Mouse (Mus musculus) limb, embryonic 13.5 days (tissue): ENCODE results near the gene Rpusd4. TPM values are rescaled to one million over a fixed set of nuclear protein-coding genes. Genes with fewer than 3 reads are reported as not detected.

Experiments used
- ATAC-seq: fragments of 200-750 bp; cut with Nextera tagmentation; 2 replicates; pipeline ENCODE4 v1.8.0; 2017; ENCODE audit warnings: low read depth, moderate number of reproducible peaks, moderate TSS enrichment; ENCODE audit not compliant: low FRiP score
- H3K27ac ChIP-seq: fragments of 300-500 bp; sonication (generic); 2 replicates; pipeline ENCODE4 v1.5.1; 2015; ENCODE audit warnings: inconsistent platforms, mild to moderate bottlenecking, moderate library complexity
- H3K27me3 ChIP-seq: fragments of 300-500 bp; sonication (generic); 2 replicates; pipeline ENCODE4 v1.6.1; 2015; ENCODE audit warnings: mild to moderate bottlenecking, inconsistent platforms
- H3K36me3 ChIP-seq: fragments of 300-500 bp; sonication (generic); 2 replicates; pipeline ENCODE4 v1.6.1; 2015; ENCODE audit warnings: inconsistent platforms, mild to moderate bottlenecking, moderate library complexity
- H3K4me1 ChIP-seq: fragments of 300-500 bp; sonication (generic); 2 replicates; pipeline ENCODE4 v1.6.1; 2015; ENCODE audit warnings: inconsistent platforms
- H3K4me2 ChIP-seq: fragments of 300-500 bp; sonication (generic); replicated peaks from 2 replicates; pipeline ENCODE4 v1.6.1; 2015; ENCODE audit warnings: inconsistent platforms, mild to moderate bottlenecking, moderate library complexity
- H3K4me3 ChIP-seq: fragments of 300-500 bp; sonication (generic); 2 replicates; pipeline ENCODE4 v1.5.1; 2015; ENCODE audit warnings: moderate library complexity, mild to moderate bottlenecking, inconsistent platforms
- H3K9ac ChIP-seq: fragments of 300-500 bp; sonication (generic); 2 replicates; pipeline ENCODE4 v1.6.1; 2015; ENCODE audit warnings: mild to moderate bottlenecking, inconsistent platforms
- H3K9me3 ChIP-seq: fragments of 300-500 bp; sonication (generic); 2 replicates; pipeline ENCODE4 v1.6.1; 2016; ENCODE audit warnings: inconsistent platforms
- WGBS: fragments of 180-500 bp; shearing (Covaris S2); methylation state at CpG from one replicate; pipeline ENCODE4 v1.1.7; 2015; 5-methylcytosine and 5-hydroxymethylcytosine counted together
- polyA plus RNA-seq: library from polyadenylated mRNA; unstranded; fragments of >200 nt; fragmentation: Nextera tagmentation; extraction: Ambion mirVana; gene quantifications from 2 replicates; pipeline ENCODE4 v1.2.1, GENCODE M21; 2015

The Rpusd4 gene
- polyA plus RNA-seq, 1 experiment from 2014 or later, result 29.6 TPM

GRCm38 (mm10) chr9:35290417-35290816 is 22.8 kb downstream of the Rpusd4 start:
- no peak overlapping the region for H3K27ac ChIP-seq
- H3K4me2 ChIP-seq, result no peak overlapping the region
- no peaks in the 10 kb centered on the region for H3K36me3 ChIP-seq
- 90% methylated on average over 3 of the region's 3 CpGs for WGBS
- no peak overlapping the region for H3K9ac ChIP-seq
- no peak for ATAC-seq
- H3K4me3 ChIP-seq, result no peak overlapping the region
- H3K4me1 ChIP-seq, result peaks cover 44% of the 10 kb centered on the region
- no peaks in the 10 kb centered on the region for H3K9me3 ChIP-seq
- no peaks in the 10 kb centered on the region for H3K27me3 ChIP-seq

DNA sequence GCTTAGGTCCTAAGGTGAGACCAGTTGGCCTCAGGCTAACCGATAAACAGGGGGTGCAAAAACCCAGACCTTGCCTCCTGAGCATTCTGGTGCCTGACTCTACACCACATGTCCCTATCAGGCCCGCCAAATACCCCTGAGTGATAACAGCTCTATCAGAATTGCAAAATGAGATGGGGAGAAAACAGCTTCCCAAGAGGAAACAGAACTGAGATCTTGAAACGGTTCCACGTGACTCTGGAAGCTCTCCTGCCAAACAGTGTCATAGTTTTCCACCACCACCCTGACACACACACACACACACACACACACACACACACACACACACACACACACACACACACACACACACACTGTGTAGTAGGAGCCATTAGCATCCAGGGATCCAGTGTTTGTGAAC is 23.3 kb downstream of the Rpusd4 start:
- Histone ChIP-seq H3K27me3 (no peaks in the 10 kb centered on the region), H3K4me1 (peaks cover 44% of the 10 kb centered on the region), H3K4me2 (no peak overlapping the region), H3K36me3 (no peaks in the 10 kb centered on the region), H3K4me3 (no peak overlapping the region), H3K27ac (no peak overlapping the region), H3K9me3 (0 out of 2 replicates have a peak, but pooled peaks cover 1% of the 10 kb centered on the region), H3K9ac (no peak overlapping the region)
- 79% methylated on average over 4 of the region's 4 CpGs for WGBS
- no peak for ATAC-seq

- WGBS, result 86% methylated on average over 5 of the region's 5 CpGs
- H3K4me2 ChIP-seq, result no peak overlapping the region
- no peak for ATAC-seq
- no peak overlapping the region for H3K9ac ChIP-seq
- no peak overlapping the region; the same call in 1 of the 2 replicates for H3K27ac ChIP-seq
- H3K4me1 ChIP-seq, result peaks cover 31% of the 10 kb centered on the region
- H3K36me3 ChIP-seq, result no peaks in the 10 kb centered on the region
- no peak overlapping the region for H3K4me3 ChIP-seq
- no peaks in the 10 kb centered on the region for H3K27me3 ChIP-seq
- H3K9me3 ChIP-seq, result peaks cover 8% of the 10 kb centered on the region
Measured at GRCm38 (mm10) chr9:35293465-35293864, 25.8 kb downstream of the Rpusd4 start.

DNA sequence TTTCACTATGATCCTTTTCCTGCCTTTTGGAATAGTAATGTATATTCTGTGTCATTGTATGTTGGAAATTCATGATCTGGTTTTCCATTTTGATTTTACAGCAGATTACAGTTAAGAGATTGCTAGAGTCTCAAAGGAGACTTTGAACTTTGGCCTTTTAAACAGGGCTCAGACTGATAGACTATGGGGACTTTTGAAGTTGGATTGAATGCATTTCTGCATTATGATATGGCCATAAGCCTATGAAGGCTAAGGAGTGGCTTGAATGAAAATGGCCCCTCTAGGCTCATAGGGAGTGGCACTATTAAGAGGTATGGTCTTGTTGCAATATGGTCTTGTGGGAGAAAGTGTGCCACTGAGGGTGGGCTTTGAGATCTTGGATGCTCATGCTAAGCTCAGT is 30.1 kb downstream of the Rpusd4 start:
- H3K4me2 ChIP-seq, result no peak overlapping the region
- no peak overlapping the region for H3K4me3 ChIP-seq
- H3K4me1 ChIP-seq, result peaks cover 4% of the 10 kb centered on the region; the same call in 1 of the 2 replicates
- ATAC-seq, result no peak
- H3K9me3 ChIP-seq, result peaks cover 8% of the 10 kb centered on the region
- H3K9ac ChIP-seq, result no peak overlapping the region
- no peaks in the 10 kb centered on the region for H3K36me3 ChIP-seq
- no peak overlapping the region for H3K27ac ChIP-seq
- no peaks in the 10 kb centered on the region for H3K27me3 ChIP-seq

DNA sequence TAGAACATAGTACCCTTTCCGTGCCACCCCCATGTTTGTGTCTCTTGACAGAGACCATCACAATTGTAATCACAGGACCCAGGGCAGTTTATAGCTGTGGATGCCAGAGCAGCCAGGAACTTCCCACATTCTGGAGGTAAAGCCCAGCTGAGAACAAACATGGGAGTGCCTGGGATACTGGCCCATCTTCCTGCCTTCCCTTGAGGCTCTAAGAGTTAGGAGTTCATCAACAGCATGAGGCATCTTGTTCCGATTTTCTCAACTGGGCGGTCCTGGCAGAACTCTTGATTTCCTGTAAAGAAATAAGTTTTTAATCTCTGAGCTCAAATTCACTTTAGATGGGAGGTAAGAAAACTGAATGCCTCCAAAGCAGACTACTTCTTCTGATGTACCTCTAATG is 34.5 kb downstream of the Rpusd4 start:
- H3K9ac ChIP-seq, result no peak overlapping the region

GRCm38 (mm10) chr9:35307461-35307860 is 39.8 kb downstream of the Rpusd4 start:
- Histone ChIP-seq H3K36me3 (no peaks in the 10 kb centered on the region), H3K27ac (peak overlapping the region; percentile 39)
- no peak for ATAC-seq

More for the DNA sequence above, 34.5 kb downstream of the Rpusd4 start:
- ATAC-seq, result no peak
- WGBS, result 76% methylated on average over 3 of the region's 3 CpGs
- H3K27ac ChIP-seq, result no peak overlapping the region
- no peaks in the 10 kb centered on the region for H3K27me3 ChIP-seq
- H3K4me1 ChIP-seq, result peaks cover 2% of the 10 kb centered on the region; the same call in 1 of the 2 replicates
- no peak overlapping the region for H3K4me2 ChIP-seq
- H3K9me3 ChIP-seq, result no peaks in the 10 kb centered on the region
- no peak overlapping the region for H3K4me3 ChIP-seq
- H3K36me3 ChIP-seq, result no peaks in the 10 kb centered on the region

GRCm38 (mm10) chr9:35310377-35310776 is 42.7 kb downstream of the Rpusd4 start:
- Histone ChIP-seq H3K27ac (peak overlapping the region; percentile 18; the same call in 1 of the 2 replicates), H3K4me1 (peaks cover 52% of the 10 kb centered on the region), H3K4me2 (no peak overlapping the region), H3K9ac (no peak overlapping the region), H3K36me3 (no peaks in the 10 kb centered on the region), H3K9me3 (no peaks in the 10 kb centered on the region), H3K27me3 (no peaks in the 10 kb centered on the region), H3K4me3 (no peak overlapping the region)
- no peak for ATAC-seq
- 59% methylated on average over 6 of the region's 6 CpGs for WGBS

More at GRCm38 (mm10) chr9:35307461-35307860, 39.8 kb downstream of the Rpusd4 start:
- H3K4me2 ChIP-seq, result no peak overlapping the region
- 30% methylated on average over 7 of the region's 7 CpGs for WGBS
- no peaks in the 10 kb centered on the region for H3K27me3 ChIP-seq
- no peaks in the 10 kb centered on the region for H3K9me3 ChIP-seq
- H3K9ac ChIP-seq, result no peak overlapping the region
- peaks cover 24% of the 10 kb centered on the region for H3K4me1 ChIP-seq
- no peak overlapping the region for H3K4me3 ChIP-seq

DNA sequence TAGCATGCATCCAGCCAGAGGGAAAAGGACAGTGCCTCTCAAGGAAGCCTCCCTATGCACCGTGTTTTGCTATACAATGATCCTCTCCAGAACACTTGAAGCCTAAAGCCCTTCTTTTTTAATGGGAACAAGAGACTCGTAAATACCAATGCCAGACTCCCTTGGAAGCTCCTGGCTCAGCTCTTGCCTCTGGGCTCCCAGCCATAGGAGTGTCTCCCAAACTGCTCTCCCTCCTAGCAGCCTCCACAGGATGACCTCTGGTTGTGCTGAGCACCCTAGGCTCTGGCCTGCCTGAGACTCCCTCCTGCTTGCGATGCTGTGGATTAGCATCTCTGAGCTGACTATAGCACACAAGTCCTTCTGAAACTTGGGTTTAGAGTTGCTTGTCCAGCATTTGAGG is 44.9 kb downstream of the Rpusd4 start:
- H3K9ac ChIP-seq, result no peak overlapping the region
- 29% methylated on average over 3 of the region's 3 CpGs for WGBS
- H3K36me3 ChIP-seq, result no peaks in the 10 kb centered on the region
- H3K9me3 ChIP-seq, result no peaks in the 10 kb centered on the region
- H3K4me1 ChIP-seq, result peaks cover 59% of the 10 kb centered on the region
- H3K27ac ChIP-seq, result peak overlapping the region; percentile 81; the same call in 1 of the 2 replicates
- ATAC-seq, result peak; percentile 60
- H3K4me3 ChIP-seq, result no peak overlapping the region
- H3K4me2 ChIP-seq, result no peak overlapping the region; the same call in 1 of the 2 replicates
- no peaks in the 10 kb centered on the region for H3K27me3 ChIP-seq

- Histone ChIP-seq H3K27me3 (no peaks in the 10 kb centered on the region), H3K4me1 (peaks cover 70% of the 10 kb centered on the region), H3K4me2 (0 out of 2 replicates have a peak overlapping the region, but pooled peaks have one; percentile 2), H3K27ac (peak overlapping the region; percentile 81), H3K9ac (0 out of 2 replicates have a peak overlapping the region, but pooled peaks have one; percentile 5), H3K9me3 (no peaks in the 10 kb centered on the region), H3K4me3 (no peak overlapping the region), H3K36me3 (no peaks in the 10 kb centered on the region)
- WGBS, result 13% methylated on average over 4 of the region's 4 CpGs
- ATAC-seq, result no peak
Measured at GRCm38 (mm10) chr9:35313601-35314000, 45.9 kb downstream of the Rpusd4 start.

DNA sequence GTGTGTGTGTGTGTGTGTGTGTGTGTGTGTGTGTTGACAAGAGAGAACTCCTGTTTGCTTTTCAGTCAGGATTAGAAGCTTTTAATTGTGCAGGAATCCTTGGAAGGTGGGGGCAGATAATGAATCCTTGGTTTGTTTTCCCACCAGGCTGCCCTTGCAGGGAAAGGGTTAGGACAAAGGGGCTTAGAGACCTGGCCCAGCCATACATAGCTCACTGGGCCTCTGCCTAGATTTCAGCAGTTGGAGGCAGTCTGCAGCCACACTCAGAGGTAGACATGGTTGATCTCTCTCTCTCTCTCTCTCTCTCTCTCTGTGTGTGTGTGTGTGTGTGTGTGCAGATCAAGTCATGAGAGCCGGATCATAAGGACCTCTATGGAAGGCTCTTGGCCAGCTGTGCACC is 46.6 kb downstream of the Rpusd4 start:
- 43% methylated on average over 1 of the region's 1 CpGs for WGBS
- H3K4me3 ChIP-seq, result no peak overlapping the region
- H3K9ac ChIP-seq, result no peak overlapping the region
- H3K36me3 ChIP-seq, result no peaks in the 10 kb centered on the region
- H3K27ac ChIP-seq, result peak overlapping the region; percentile 81; the same call in 1 of the 2 replicates
- no peaks in the 10 kb centered on the region for H3K27me3 ChIP-seq
- no peak overlapping the region for H3K4me2 ChIP-seq
- ATAC-seq, result no peak
- no peaks in the 10 kb centered on the region for H3K9me3 ChIP-seq
- peaks cover 76% of the 10 kb centered on the region for H3K4me1 ChIP-seq

- Histone ChIP-seq H3K9ac (no peak overlapping the region), H3K4me3 (no peak overlapping the region), H3K36me3 (no peaks in the 10 kb centered on the region), H3K4me1 (peaks cover 68% of the 10 kb centered on the region), H3K9me3 (no peaks in the 10 kb centered on the region), H3K27me3 (no peaks in the 10 kb centered on the region), H3K27ac (0 out of 2 replicates have a peak overlapping the region, but pooled peaks have one; percentile 11), H3K4me2 (no peak overlapping the region)
- WGBS, result 50% methylated on average over 3 of the region's 3 CpGs
- no peak for ATAC-seq
Measured at GRCm38 (mm10) chr9:35316771-35317211, 49.1 kb downstream of the Rpusd4 start.

DNA sequence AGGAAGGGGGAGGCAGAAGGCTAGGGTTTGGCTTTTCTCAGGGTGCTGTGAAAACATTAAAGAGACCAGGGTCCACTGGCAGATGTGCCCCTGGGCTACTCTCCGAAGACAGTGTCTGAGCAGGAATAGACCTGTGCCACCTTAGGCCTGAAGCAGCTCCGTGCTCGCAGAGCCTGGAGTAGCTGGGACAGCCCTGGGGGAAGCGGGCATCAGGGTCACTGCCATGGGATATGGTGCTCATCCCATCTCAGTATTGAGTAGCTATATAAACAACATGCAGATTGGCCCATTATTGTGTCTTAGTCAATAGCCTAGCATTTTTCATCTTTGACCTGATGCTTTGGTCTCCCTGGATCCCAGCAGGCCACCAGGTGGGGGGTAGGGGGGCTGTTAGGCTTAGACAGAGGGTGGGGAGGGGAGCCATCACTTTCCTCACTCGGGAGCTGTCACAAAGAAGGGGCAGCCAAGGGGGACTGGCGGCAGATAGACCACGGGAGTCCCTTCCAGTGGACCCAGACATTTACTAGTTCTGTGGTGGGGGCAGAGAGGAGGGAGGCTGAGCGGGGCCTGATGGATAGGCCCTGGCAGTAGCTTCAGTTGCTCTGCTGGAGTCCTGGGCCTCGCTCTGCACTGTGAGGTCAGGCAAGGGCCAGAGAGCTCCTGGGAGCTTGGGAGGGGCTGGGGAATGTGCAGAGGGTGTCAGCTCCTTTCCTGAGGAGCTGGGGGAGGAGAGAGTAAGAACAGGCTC is 49.7 kb downstream of the Rpusd4 start:
- no peak for ATAC-seq
- 38% methylated on average over 9 of the region's 9 CpGs for WGBS
- H3K9me3 ChIP-seq, result no peaks in the 10 kb centered on the region
- no peak overlapping the region for H3K4me2 ChIP-seq
- no peak overlapping the region; the same call in 1 of the 2 replicates for H3K27ac ChIP-seq
- H3K27me3 ChIP-seq, result no peaks in the 10 kb centered on the region
- no peaks in the 10 kb centered on the region for H3K36me3 ChIP-seq
- no peak overlapping the region for H3K9ac ChIP-seq
- no peak overlapping the region for H3K4me3 ChIP-seq
- peaks cover 63% of the 10 kb centered on the region for H3K4me1 ChIP-seq
